Mouse (Mus musculus): ENCODE data around the gene Rbbp8nl. TPM values are rescaled to one million over a fixed set of nuclear protein-coding genes. Genes with fewer than 3 reads are reported as not detected.

The Rbbp8nl gene
- polyA plus RNA-seq, 1 experiment from 2014 or later = not detected

GRCm38 (mm10) chr2:180257001-180257521 is 32.6 kb downstream of the Rbbp8nl start, which contains the start of gene Rps21:
Rps21 (plus strand) TSS chr2:180257377.
- WGBS (ENCODE audit: insufficient replicate concordance) = under 1% methylated on average over 38 of the region's 38 CpGs
- H3K27ac ChIP-seq = peak within 1 kb of the TSS; percentile 84
- peaks cover 38% of the 10 kb centered on the region for H3K4me1 ChIP-seq (replicated peaks)
- H3K9ac ChIP-seq = peak within 1 kb of the TSS; percentile 93
- peak within 1 kb of the TSS; percentile 93 for H3K4me3 ChIP-seq (replicated peaks)
- H3K36me3 ChIP-seq = peaks cover 42% of the 10 kb centered on the region
- peak; percentile 94 for ATAC-seq (ENCODE audit: low read depth)
- H3K4me2 ChIP-seq = peak within 1 kb of the TSS; percentile 96
- no peaks in the 10 kb centered on the region for H3K9me3 ChIP-seq (replicated peaks)
- no peaks in the 10 kb centered on the region for H3K27me3 ChIP-seq
- peak; percentile 99 for DNase-seq

DNA sequence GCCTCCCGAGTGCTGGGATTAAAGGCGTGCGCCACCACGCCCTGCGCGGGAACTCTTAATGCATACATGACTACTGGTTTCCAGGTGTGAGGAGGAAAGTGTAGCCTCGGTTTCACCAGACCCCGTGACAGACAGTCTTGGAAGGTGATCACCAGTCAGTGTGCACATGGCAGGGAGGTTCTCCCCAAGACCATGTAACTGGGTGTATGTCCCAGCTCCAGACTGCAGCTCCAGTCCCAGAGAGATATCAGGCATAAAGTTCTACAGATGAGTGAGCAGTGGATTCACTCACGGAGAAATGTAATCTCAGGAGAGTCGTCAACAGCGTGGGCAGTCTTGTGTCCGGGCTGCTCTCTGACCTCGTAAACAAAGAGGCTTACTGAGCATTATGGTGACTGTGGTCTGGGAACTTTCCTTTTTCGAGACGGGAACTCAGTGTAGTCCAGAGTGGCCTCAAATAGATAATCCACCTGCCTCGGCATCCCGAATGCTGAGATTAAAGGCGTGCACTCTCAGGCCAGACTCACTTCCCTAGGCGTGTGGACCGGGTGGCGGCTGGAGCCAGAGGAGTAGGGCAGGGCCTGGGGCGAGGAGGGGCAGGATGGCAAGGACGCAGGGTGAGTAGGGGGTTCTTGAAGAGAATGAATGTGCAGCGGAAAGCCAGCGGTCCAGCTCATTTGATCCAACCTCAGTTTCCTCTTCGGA is 33.2 kb downstream of the Rbbp8nl start:
- Histone ChIP-seq H3K9ac (peak overlapping the region; percentile 78), H3K4me2 (peak overlapping the region; percentile 96), H3K36me3 (peaks cover 37% of the 10 kb centered on the region), H3K4me1 (replicated peaks) (peaks cover 38% of the 10 kb centered on the region), H3K4me3 (replicated peaks) (peak overlapping the region; percentile 93), H3K27me3 (no peaks in the 10 kb centered on the region), H3K27ac (peak overlapping the region; percentile 84), H3K9me3 (replicated peaks) (no peaks in the 10 kb centered on the region)
- DNase-seq (no peak), ATAC-seq (ENCODE audit: low read depth) (peak; percentile 41)
- 16% methylated on average over 26 of the region's 26 CpGs for WGBS (ENCODE audit: insufficient replicate concordance)

DNA sequence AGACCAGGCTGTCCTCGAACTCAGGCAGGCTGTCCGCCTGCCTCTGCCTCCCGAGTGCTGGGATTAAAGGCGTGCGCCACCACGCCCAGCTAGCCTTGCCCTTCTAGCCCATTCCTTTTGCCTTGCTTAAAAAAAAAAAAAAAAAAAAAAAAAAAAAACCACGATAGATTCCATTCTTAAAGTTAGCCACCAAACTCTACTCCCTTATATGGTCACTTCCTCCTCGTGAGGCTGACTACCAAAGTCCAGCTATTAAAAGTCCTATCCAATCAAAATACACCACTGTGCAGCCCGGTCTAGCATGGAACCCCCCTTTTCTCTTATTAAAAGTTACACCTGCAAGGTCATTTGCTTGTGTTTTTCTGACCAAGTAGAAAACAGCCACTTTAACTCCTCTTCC is 34.0 kb downstream of the Rbbp8nl start:
- Histone ChIP-seq H3K4me2 (peak overlapping the region; percentile 96), H3K36me3 (peaks cover 29% of the 10 kb centered on the region), H3K27me3 (no peaks in the 10 kb centered on the region), H3K9me3 (replicated peaks) (no peaks in the 10 kb centered on the region), H3K9ac (peak overlapping the region; percentile 78; the same call in 1 of the 2 replicates), H3K27ac (peak overlapping the region; percentile 84), H3K4me3 (replicated peaks) (peak overlapping the region; percentile 93), H3K4me1 (replicated peaks) (peaks cover 38% of the 10 kb centered on the region)
- 66% methylated on average over 9 of the region's 9 CpGs for WGBS (ENCODE audit: insufficient replicate concordance)
- no peak for ATAC-seq (ENCODE audit: low read depth)
- DNase-seq = no peak

- Histone ChIP-seq H3K27me3 (no peaks in the 10 kb centered on the region), H3K4me3 (replicated peaks) (no peak overlapping the region), H3K4me1 (replicated peaks) (peaks cover 40% of the 10 kb centered on the region), H3K36me3 (peaks cover 19% of the 10 kb centered on the region), H3K4me2 (no peak overlapping the region), H3K9ac (no peak overlapping the region), H3K9me3 (replicated peaks) (no peaks in the 10 kb centered on the region), H3K27ac (no peak overlapping the region)
- DNase-seq (no peak), ATAC-seq (ENCODE audit: low read depth) (no peak)
- 81% methylated on average over 5 of the region's 5 CpGs for WGBS (ENCODE audit: insufficient replicate concordance)
These were observed 35.1 kb downstream of the Rbbp8nl start for GRCm38 (mm10) chr2:180254436-180255209.

GRCm38 (mm10) chr2:180251838-180252237 is 37.8 kb downstream of the Rbbp8nl start:
- no peak overlapping the region for H3K4me2 ChIP-seq
- no peak overlapping the region for H3K9ac ChIP-seq
- H3K27me3 ChIP-seq = no peaks in the 10 kb centered on the region
- H3K27ac ChIP-seq = no peak overlapping the region
- ATAC-seq (ENCODE audit: low read depth) (no peak), DNase-seq (no peak)
- H3K4me3 ChIP-seq (replicated peaks) = no peak overlapping the region
- peaks cover 27% of the 10 kb centered on the region for H3K4me1 ChIP-seq (replicated peaks)
- H3K36me3 ChIP-seq = no peaks in the 10 kb centered on the region
- no peaks in the 10 kb centered on the region for H3K9me3 ChIP-seq (replicated peaks)
- 58% methylated on average over 3 of the region's 3 CpGs for WGBS (ENCODE audit: insufficient replicate concordance)

DNA sequence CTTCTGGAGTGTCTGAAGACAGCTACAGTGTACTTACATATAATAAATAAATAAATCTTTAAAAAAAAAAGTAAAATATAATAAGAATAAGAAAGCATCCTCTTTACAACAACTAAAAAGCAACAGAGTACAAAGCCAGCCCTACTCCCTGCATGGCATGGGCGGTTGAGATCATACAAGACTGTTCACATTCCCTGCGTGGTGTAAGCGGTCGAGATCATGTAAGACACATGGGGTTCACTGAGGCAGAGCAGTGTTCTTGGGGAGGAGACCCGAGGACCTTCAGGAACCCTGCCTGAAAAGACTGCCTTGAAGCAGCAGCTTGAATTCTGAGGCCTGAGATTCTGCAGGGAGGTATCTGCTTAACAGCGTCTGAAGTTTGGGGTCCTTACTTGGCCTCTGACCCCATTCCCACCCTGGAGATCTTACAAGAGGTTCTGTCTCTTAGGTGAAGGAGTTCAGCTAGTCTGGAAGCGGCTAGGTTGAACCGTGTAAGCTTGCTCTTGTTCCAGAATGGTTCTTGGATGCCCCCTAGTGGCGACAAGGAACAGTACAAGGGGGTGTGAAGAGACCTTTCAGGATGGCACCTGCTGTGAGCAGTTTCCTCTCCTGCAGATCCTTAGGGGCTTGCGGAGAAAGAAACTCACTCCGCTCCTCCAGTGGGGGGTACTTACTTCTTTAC is 38.6 kb downstream of the Rbbp8nl start:
- no peak overlapping the region for H3K27ac ChIP-seq

DNA sequence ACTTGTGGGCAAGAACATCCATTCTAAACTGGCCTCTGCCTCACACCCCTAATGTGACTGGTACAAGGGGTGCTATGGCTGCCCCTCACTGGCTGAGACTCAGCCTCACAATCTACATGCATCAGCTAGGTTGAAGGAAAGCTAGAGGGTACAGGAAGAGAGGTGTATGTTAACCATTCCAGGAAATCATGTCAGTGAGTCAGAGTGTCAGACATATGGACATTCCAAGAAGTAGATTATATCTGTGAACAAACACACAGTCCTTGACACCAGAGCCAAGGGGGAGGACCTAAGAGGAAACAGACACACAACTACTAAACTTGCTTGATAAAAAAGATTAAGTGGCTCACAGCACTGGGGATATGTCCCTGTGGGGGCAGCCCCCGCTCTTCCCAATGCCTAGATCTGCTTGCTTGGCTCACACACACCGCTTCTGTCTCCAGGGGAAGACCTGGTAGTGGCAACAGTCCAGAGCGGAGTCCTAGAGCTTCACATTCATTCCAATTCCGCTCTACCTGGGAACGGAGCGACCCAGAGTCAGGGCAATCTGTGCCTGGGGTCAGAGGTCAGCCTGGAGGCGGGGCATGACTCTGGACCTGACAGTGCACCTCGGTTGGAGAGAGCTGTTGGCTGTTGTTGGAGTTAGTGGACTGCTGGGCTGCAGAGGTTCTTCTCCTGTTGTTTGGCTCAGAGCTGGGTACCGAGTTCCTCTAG is 40.6 kb downstream of the Rbbp8nl start:
- H3K36me3 ChIP-seq = no peaks in the 10 kb centered on the region
- no peaks in the 10 kb centered on the region for H3K27me3 ChIP-seq
- peaks cover 14% of the 10 kb centered on the region for H3K4me1 ChIP-seq (replicated peaks)
- ATAC-seq (ENCODE audit: low read depth) = peak; percentile 57
- no peak overlapping the region for H3K9ac ChIP-seq
- WGBS (ENCODE audit: insufficient replicate concordance) = 62% methylated on average over 9 of the region's 9 CpGs
- DNase-seq = no peak
- no peak overlapping the region for H3K4me2 ChIP-seq
- peak overlapping the region; percentile 29; the same call in 1 of the 2 replicates for H3K27ac ChIP-seq
- H3K9me3 ChIP-seq (replicated peaks) = no peaks in the 10 kb centered on the region
- H3K4me3 ChIP-seq (replicated peaks) = no peak overlapping the region

More for the DNA sequence above, 38.6 kb downstream of the Rbbp8nl start:
- WGBS (ENCODE audit: insufficient replicate concordance) = 20% methylated on average over 11 of the region's 11 CpGs
- Histone ChIP-seq H3K36me3 (no peaks in the 10 kb centered on the region), H3K9ac (no peak overlapping the region), H3K4me1 (replicated peaks) (peaks cover 19% of the 10 kb centered on the region), H3K4me2 (no peak overlapping the region), H3K9me3 (replicated peaks) (no peaks in the 10 kb centered on the region), H3K4me3 (replicated peaks) (no peak overlapping the region), H3K27me3 (no peaks in the 10 kb centered on the region)
- peak; percentile 77 for ATAC-seq (ENCODE audit: low read depth)
- DNase-seq = peak; percentile 67

DNA sequence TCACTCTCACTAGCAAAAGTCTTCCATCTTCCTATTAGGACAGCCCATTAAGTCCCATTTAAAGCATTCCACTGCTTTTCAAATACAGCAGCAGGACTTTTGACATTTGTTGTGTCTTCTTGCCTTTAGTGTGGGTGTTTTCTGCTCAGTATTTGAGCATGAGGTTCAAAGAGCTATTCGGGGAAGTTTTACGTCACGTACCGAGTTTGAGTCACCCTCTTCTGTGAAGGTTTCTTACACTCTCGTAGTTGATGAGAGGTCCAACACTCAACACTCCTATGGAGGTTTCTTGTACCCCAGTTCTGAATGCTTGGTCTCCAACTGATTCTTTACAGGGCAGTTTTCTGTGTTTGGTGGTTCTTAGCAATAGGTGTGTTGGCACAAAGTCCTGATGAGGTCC is 41.8 kb downstream of the Rbbp8nl start:
- Histone ChIP-seq H3K4me1 (replicated peaks) (peaks cover 14% of the 10 kb centered on the region), H3K9ac (no peak overlapping the region), H3K27ac (no peak overlapping the region), H3K36me3 (no peaks in the 10 kb centered on the region), H3K4me3 (replicated peaks) (no peak overlapping the region), H3K9me3 (replicated peaks) (no peaks in the 10 kb centered on the region), H3K4me2 (no peak overlapping the region), H3K27me3 (no peaks in the 10 kb centered on the region)
- ATAC-seq (ENCODE audit: low read depth) (no peak), DNase-seq (no peak)
- WGBS (ENCODE audit: insufficient replicate concordance) = 72% methylated on average over 5 of the region's 5 CpGs

GRCm38 (mm10) chr2:180243108-180243507 is 46.6 kb downstream of the Rbbp8nl start:
- WGBS (ENCODE audit: insufficient replicate concordance) = 74% methylated on average over 4 of the region's 4 CpGs
- no peaks in the 10 kb centered on the region for H3K36me3 ChIP-seq
- no peaks in the 10 kb centered on the region for H3K27me3 ChIP-seq
- no peak for ATAC-seq (ENCODE audit: low read depth)
- no peak overlapping the region for H3K9ac ChIP-seq
- no peak overlapping the region for H3K27ac ChIP-seq
- H3K9me3 ChIP-seq (replicated peaks) = no peaks in the 10 kb centered on the region
- no peak overlapping the region for H3K4me3 ChIP-seq (replicated peaks)
- no peak overlapping the region for H3K4me2 ChIP-seq
- DNase-seq = no peak
- peaks cover 11% of the 10 kb centered on the region for H3K4me1 ChIP-seq (replicated peaks)

GRCm38 (mm10) chr2:180238591-180238990 is 51.1 kb downstream of the Rbbp8nl start:
- H3K36me3 ChIP-seq = no peaks in the 10 kb centered on the region
- WGBS (ENCODE audit: insufficient replicate concordance) = 13% methylated on average over 5 of the region's 5 CpGs
- DNase-seq = peak; percentile 42
- H3K9me3 ChIP-seq (replicated peaks) = no peaks in the 10 kb centered on the region
- no peak overlapping the region for H3K4me3 ChIP-seq (replicated peaks)
- H3K9ac ChIP-seq = no peak overlapping the region
- ATAC-seq (ENCODE audit: low read depth) = no peak
- H3K4me1 ChIP-seq (replicated peaks) = peaks cover 49% of the 10 kb centered on the region
- no peaks in the 10 kb centered on the region for H3K27me3 ChIP-seq
- no peak overlapping the region for H3K4me2 ChIP-seq
- H3K27ac ChIP-seq = peak overlapping the region; percentile 47; the same call in 1 of the 2 replicates
